Mouse (Mus musculus) liver, adult (tissue): ENCODE data around the gene Ap1m2.

Experiments
- GATA4 ChIP-seq: IDR thresholded peaks from 2 replicates; pipeline ENCODE4 v1.6.1; 2014; ENCODE audit warnings: mild to moderate bottlenecking, low read length; ENCODE audit not compliant: insufficient replicate concordance

The Ap1m2 gene

GRCm38 (mm10) chr9:21315421-21315820 lies 3.3 kb upstream of the Ap1m2 start:
- no peak for TF ChIP-seq GATA4

GRCm38 (mm10) chr9:21314367-21315140 lies 2.4 kb upstream of the Ap1m2 start:
- no peak for TF ChIP-seq GATA4

- no peak for TF ChIP-seq GATA4
These were observed 1.3 kb upstream of the Ap1m2 start for GRCm38 (mm10) chr9:21313394-21313793.

DNA sequence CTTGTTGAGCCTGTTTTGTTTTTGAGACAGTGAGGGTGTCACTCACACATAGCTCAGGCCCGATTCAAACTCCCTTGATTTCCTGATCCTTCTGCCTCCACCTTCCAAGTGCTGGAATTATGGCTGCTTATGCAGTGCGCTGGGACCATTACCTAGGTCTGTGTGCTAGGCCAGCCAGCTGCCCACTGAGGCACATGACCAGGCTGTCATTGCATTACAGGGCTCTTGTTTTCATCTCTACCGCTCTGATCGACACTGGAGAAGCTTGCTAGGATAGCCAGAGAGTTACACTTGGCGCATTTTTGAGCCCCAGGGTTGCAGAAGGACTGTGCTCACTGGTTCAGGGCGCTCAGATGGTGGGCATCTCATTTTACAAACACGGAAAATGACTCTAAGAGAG lies 442 bp downstream of the Ap1m2 start:
- TF ChIP-seq GATA4 = no peak

DNA sequence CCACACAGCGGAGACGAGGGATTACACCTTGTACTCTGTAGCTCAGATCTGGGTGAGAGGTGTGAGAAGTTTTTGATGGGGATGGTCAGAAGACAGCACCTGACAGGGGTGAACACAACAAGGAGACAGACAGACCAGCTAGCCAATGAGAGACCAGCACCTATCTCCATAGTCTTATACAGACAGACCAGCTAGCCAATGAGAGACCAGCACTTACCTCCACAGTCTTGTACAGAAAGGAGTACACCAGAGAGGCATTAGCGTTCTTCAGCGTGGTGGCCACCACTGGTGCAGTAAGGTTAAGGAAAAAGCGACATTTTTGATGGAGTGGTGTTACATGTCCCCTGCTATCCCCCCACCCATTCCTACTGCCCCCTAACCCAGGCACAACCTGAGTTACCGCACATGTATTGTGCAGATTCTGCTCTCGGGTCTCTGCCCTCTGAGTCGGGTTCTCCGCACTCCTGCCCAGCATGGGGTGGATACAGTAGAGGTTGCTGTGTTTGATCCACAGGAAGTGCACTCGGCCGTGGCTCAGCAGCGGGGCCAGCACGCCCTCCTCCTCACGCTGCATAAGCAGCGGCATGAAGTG lies 2.9 kb downstream of the Ap1m2 start:
- TF ChIP-seq GATA4 = no peak

- no peak for TF ChIP-seq GATA4
These were observed 7.1 kb downstream of the Ap1m2 start for GRCm38 (mm10) chr9:21305065-21305464.

DNA sequence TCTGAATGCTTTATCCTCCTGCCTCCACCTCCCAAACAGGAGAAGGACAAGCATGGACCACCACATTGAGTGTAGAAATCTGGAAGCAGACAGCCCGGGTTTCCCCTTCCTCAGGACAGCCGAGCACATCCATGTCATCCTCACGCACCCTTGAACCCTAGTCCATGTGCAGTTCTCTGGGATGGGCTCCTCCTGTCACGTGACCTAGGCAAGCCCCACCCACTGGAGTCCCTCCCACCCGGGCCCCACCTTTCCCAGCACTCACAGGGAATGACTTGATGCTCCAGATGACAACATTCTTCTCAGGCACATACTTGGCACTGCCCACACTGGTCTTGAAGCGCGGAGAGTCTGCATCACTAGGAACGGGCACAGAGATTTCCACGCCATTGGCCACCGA lies 13.1 kb downstream of the Ap1m2 start:
- no peak for TF ChIP-seq GATA4

DNA sequence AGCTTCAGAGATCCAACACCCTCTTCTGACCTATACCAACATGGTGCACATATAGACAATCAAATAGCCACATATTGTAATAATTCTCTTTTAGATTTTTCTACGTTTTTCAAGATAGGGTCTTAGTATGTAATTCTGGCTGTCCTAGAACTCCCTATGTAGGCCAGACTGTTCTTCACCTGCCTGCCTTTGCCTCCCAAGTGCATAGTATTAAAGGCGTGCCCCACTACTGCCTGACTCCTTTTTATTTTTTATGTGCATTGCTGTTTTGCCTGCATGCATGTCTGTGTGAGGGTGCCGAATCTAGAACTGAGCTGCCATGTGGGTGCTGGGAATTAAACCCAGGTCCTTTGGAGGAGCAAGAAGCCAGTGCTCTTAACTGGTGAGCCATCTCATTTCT lies 19.9 kb downstream of the Ap1m2 start:
- TF ChIP-seq GATA4 = no peak

- TF ChIP-seq GATA4 = no peak
These were observed 20.9 kb downstream of the Ap1m2 start, which contains the start of gene Cdkn2d for GRCm38 (mm10) chr9:21291022-21291787. Cdkn2d (minus strand) TSS chr9:21291407.

- TF ChIP-seq GATA4 = no peak
These were observed 21.5 kb downstream of the Ap1m2 start for GRCm38 (mm10) chr9:21290589-21290988.

DNA sequence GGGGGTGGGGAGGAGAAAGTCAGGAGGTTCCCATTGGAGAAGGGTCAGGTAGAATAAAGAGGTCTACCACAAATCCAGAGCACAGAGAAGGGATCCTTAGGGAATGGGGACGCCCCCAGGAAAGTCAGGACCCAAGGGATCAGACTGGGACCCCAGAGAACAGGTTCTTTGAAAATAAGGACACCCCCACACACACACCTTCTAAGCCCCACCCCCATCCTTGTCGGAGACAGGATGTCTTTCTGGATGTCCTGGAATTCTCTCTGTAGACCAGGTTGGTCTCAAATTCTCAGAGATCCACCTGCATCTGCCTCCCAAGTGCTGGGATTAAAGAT lies 22.8 kb downstream of the Ap1m2 start:
- TF ChIP-seq GATA4 = no peak

- no peak for TF ChIP-seq GATA4
These were observed 23.5 kb downstream of the Ap1m2 start for GRCm38 (mm10) chr9:21288404-21289336.

DNA sequence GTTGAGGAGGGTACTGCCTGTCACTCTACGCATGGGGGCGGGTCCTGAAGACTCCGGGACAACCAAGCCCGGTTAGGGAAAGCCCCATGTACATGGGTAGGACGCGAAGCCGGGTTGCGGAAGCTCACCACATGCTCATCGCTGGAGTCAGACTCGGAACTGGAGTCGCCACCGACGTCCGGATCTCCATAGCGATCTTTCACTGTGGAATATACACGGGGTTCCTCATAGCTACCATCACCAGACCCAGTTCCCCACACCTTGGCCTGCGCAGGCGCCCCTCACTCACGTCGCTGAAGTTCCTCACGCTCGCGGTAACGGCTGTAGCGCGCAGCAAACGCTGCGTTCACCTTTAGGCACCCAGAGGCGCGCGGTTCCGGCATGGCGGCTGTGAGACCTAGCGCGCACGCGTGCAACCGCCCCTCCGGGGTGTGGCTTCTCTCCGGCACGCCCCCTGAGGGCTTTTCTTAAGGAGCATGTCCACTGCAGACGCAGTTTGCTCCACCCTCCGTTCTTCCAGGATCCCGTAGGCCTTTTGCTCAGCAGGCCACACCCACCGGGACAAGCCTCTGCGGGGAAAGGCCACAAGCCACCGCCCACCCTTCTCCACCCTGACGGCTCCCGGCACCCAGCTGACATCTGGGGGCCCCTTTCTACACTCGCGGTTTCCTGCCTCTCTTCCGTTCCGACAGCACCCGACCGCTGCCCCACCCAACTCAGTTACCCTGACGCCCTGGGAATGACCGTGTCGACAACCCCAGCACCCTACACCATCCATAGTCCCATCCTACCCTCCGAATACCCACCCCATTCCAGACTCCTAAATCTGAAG lies 24.4 kb downstream of the Ap1m2 start, which contains the start of gene Kri1:
TSS of gene Kri1 (minus strand) at position 399 of the 832 bp plus-strand sequence.
- TF ChIP-seq GATA4 = no peak

GRCm38 (mm10) chr9:21286753-21287152 lies 25.4 kb downstream of the Ap1m2 start:
- TF ChIP-seq GATA4 = no peak
